Mouse (Mus musculus) midbrain, embryonic 12.5 days (tissue): ENCODE results near the gene Igf1r. TPM values are rescaled to one million over a fixed set of nuclear protein-coding genes. Genes with fewer than 3 reads are reported as not detected.

Experiments
- ATAC-seq: fragments of 200-750 bp; cut with Nextera tagmentation; 2 replicates; pipeline ENCODE4 v1.8.0; 2017; ENCODE audit warnings: low read depth, moderate TSS enrichment, moderate library complexity; ENCODE audit not compliant: low FRiP score
- H3K27ac ChIP-seq: fragments of 300-500 bp; sonication (generic); replicated peaks from 2 replicates; pipeline ENCODE4 v1.5.1; 2016; ENCODE audit warnings: mild to moderate bottlenecking
- H3K27me3 ChIP-seq: fragments of 300-500 bp; sonication (generic); 2 replicates; pipeline ENCODE4 v1.6.1; 2016; ENCODE audit warnings: mild to moderate bottlenecking
- H3K36me3 ChIP-seq: fragments of 300-500 bp; sonication (generic); 2 replicates; pipeline ENCODE4 v1.6.1; 2016
- H3K4me1 ChIP-seq: fragments of 300-500 bp; sonication (generic); 2 replicates; pipeline ENCODE4 v1.6.1; 2016
- H3K4me2 ChIP-seq: fragments of 300-500 bp; sonication (generic); replicated peaks from 2 replicates; pipeline ENCODE4 v1.6.1; 2016; ENCODE audit warnings: mild to moderate bottlenecking, moderate library complexity
- H3K4me3 ChIP-seq: fragments of 300-500 bp; sonication (generic); 2 replicates; pipeline ENCODE4 v1.5.1; 2016; ENCODE audit warnings: mild to moderate bottlenecking
- H3K9ac ChIP-seq: fragments of 300-500 bp; sonication (generic); replicated peaks from 2 replicates; pipeline ENCODE4 v1.6.1; 2016; ENCODE audit warnings: mild to moderate bottlenecking, moderate library complexity
- H3K9me3 ChIP-seq: fragments of 300-500 bp; sonication (generic); 2 replicates; pipeline ENCODE4 v1.6.1; 2016; ENCODE audit warnings: mild to moderate bottlenecking
- WGBS: fragments of 180-500 bp; shearing (Covaris S2); methylation state at CpG from one replicate; pipeline ENCODE4 v1.1.7; 2016; 5-methylcytosine and 5-hydroxymethylcytosine counted together
- polyA plus RNA-seq: library from polyadenylated mRNA; unstranded; fragments of >200 nt; fragmentation: Nextera tagmentation; extraction: Ambion mirVana; gene quantifications from 2 replicates; pipeline ENCODE4 v1.2.1, GENCODE M21; 2016

Igf1r gene
- polyA plus RNA-seq, 1 experiment from 2014 or later, result 37.6 TPM

DNA sequence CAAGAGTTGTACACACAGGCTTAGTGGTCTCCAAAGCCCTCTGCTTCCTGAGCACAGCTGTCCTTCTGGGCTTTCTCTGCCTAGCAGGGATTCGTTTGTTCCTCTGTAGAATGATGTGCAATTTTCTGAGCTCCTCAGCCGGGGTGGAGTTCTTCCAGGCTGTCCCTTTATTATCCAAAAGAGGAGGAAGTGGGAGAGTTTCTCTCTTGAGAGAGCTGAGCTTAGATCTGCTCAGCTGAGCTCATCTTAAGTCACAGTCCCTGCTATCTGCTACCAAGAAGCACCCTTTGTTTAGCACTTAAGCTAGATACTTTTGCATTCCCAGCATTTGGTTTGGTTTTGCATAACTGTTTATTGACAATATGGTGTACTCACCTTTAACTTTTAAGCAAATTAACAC is 36.7 kb downstream of the Igf1r start:
- H3K36me3 ChIP-seq, result no peaks in the 10 kb centered on the region
- no peak overlapping the region for H3K9ac ChIP-seq
- no peak overlapping the region for H3K27ac ChIP-seq
- H3K9me3 ChIP-seq, result no peaks in the 10 kb centered on the region
- H3K4me3 ChIP-seq, result no peak overlapping the region
- ATAC-seq, result no peak
- no peak overlapping the region for H3K4me2 ChIP-seq
- H3K27me3 ChIP-seq, result no peaks in the 10 kb centered on the region
- peaks cover 24% of the 10 kb centered on the region for H3K4me1 ChIP-seq
- WGBS, result 39% methylated on average over 2 of the region's 2 CpGs

DNA sequence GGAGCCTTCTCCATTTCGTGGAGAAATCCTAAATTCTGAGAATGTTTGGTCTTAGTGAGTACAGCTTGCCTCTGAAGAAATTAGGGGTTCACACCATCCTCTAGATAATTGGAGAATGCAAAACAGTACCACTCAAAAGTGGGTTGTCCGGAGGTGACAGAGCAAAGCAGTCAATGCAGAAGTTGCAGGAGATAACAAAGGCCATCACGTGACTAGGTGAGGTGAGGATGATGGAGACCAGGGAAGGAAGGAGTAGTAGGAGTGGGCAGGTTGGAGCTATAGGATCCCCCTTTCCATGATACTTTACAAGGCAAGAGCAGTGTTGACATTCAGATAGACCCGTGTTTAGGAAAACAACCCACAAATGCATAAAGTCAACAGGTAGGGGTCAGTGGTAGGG is 41.0 kb downstream of the Igf1r start:
- ATAC-seq, result no peak
- WGBS, result 93% methylated on average over 4 of the region's 4 CpGs
- H3K9me3 ChIP-seq, result no peaks in the 10 kb centered on the region

DNA sequence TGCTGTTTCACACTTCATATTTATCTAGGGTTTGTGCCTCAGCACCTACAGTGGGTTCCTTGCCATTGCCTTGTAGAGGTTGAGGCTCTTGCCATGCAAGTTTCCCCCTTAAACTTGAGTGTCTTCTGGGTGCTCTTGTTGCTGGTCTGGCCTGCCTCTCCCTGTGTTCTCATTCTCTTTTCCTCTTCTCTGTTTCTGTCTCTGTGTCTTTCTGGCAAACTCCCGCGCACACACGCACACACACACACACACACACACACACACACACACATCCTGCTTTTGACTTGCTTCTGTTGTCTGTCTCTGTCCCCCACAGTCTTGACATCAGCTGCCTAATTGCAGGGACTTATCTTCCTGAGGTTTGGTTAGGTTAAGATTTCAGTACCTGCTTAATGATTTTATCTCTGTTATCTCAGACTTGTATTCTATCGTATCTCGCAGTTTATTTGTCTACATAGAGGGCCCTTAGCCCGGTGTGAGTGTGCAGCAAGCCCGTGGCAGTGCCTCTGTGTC is 41.8 kb downstream of the Igf1r start:
- no peak overlapping the region for H3K9ac ChIP-seq
- peaks cover 37% of the 10 kb centered on the region for H3K4me1 ChIP-seq
- no peak overlapping the region for H3K27ac ChIP-seq
- ATAC-seq, result no peak
- whole genome bisulfite sequencing, result 80% methylated on average over 7 of the region's 7 CpGs
- H3K4me3 ChIP-seq, result no peak overlapping the region
- H3K36me3 ChIP-seq, result no peaks in the 10 kb centered on the region
- no peaks in the 10 kb centered on the region for H3K27me3 ChIP-seq
- no peaks in the 10 kb centered on the region for H3K9me3 ChIP-seq
- H3K4me2 ChIP-seq, result no peak overlapping the region

More for the DNA sequence above, 41.0 kb downstream of the Igf1r start:
- Histone ChIP-seq H3K4me1 (peaks cover 37% of the 10 kb centered on the region), H3K27ac (no peak overlapping the region), H3K36me3 (no peaks in the 10 kb centered on the region), H3K4me2 (no peak overlapping the region), H3K4me3 (no peak overlapping the region), H3K9ac (no peak overlapping the region), H3K27me3 (no peaks in the 10 kb centered on the region)

DNA sequence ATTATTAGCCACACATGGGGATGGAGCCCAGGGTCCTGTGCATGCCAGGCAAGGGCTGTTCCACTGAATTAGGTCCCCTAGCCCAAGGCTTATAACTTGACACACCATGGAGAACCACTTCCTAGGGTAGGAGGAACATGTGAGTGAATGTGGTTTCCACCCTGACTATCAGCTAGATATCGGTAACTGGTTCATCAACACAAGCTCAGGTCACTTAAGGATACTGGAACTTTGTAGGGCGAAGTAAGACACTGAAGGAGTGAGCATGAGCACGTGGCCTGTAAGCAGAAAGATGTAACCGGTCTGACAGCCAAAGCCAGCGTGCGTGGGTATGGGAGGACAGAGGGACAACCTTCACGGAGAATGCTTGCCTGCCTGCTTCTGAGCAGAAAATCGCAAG is 42.6 kb downstream of the Igf1r start:
- ATAC-seq, result no peak
- Histone ChIP-seq H3K9ac (no peak overlapping the region), H3K9me3 (no peaks in the 10 kb centered on the region), H3K27me3 (no peaks in the 10 kb centered on the region), H3K4me1 (peaks cover 37% of the 10 kb centered on the region), H3K36me3 (no peaks in the 10 kb centered on the region), H3K27ac (0 out of 2 replicates have a peak overlapping the region, but pooled peaks have one; percentile 10), H3K4me2 (no peak overlapping the region), H3K4me3 (no peak overlapping the region)
- 66% methylated on average over 8 of the region's 8 CpGs for WGBS

DNA sequence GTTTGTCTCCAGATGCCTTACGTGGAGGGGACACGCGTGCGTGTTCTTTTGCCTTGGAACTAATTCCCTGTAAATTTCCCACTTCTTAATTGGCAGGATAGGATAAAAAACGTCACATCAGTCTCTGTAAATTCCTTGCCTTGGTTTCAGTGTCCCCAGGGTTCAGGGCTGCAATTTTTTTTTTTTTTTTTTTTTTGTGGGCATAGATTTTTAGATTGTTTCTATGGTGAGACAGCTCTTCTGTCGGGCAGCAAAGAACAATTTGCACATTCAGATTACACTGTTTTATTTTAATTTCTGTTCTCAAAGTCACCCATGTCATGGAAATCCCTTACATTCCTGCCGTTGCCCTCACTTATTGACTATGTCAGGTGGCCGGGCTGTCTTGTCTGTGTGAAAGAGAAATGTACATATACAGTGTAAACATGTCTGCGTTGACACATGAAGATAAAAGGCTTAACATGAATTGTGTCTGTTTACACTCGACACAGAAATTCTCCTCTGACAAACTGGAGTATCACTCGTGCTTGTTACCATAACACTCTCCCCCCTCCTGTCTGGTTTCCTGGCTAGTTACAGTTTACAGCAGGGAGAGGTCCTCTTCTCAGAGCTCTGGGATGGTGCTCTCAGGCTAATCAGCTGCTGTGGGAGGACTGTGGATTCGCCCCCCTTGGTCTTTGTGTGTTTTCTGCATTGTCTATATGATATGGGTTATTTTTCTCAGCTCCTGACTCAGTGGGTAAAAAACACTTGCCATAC is 43.8 kb downstream of the Igf1r start:
- no peaks in the 10 kb centered on the region for H3K27me3 ChIP-seq
- no peak overlapping the region for H3K9ac ChIP-seq
- H3K9me3 ChIP-seq, result no peaks in the 10 kb centered on the region
- H3K4me2 ChIP-seq, result no peak overlapping the region
- no peaks in the 10 kb centered on the region for H3K36me3 ChIP-seq
- H3K4me1 ChIP-seq, result peaks cover 37% of the 10 kb centered on the region
- no peak for ATAC-seq
- 0 out of 2 replicates have a peak overlapping the region, but pooled peaks have one; percentile 1 for H3K27ac ChIP-seq
- 62% methylated on average over 12 of the region's 12 CpGs for WGBS
- H3K4me3 ChIP-seq, result no peak overlapping the region

DNA sequence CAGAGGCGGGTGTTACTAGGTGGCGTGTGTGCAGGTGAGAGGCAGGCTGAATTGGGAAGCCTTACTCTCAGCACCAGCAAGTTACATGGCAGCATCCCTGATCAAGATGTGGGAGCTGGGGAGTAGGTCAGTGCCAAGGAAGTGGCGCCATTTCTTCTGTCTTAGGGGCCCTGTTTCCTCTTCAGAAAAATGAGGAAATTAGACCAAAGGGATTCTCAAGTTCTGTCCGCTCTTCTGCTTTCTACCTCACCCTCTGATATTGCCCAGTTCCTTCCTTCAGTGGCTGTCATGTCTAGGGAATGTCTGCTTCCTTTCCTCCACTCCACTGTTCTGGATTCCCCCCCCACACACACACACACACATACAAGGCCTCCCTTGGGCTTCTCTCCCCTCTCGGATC is 48.6 kb downstream of the Igf1r start:
- WGBS, result 81% methylated on average over 5 of the region's 5 CpGs
- Histone ChIP-seq H3K9me3 (no peaks in the 10 kb centered on the region), H3K4me1 (peaks cover 13% of the 10 kb centered on the region), H3K27me3 (no peaks in the 10 kb centered on the region), H3K4me2 (no peak overlapping the region), H3K9ac (no peak overlapping the region), H3K27ac (no peak overlapping the region), H3K4me3 (no peak overlapping the region), H3K36me3 (peaks cover 12% of the 10 kb centered on the region)
- ATAC-seq, result no peak

DNA sequence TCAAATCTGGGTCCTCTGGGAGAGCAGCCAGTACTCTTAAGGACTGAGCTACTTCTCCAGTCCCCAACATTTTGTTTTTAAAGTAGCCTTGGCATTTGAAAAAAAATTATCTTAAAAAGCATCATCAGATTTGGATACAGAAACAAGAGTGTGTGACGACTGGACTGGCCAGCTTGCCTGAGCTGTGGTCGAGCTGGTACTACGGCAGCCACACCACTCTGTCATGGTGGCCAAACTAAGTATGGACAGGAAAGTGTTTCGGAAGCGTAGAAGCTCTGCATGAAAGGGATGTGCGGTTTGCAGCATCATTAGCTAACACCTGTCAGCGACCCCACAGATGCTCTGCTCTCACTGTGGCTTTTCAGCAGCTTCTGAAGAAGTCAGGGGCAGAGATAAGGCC is 53.4 kb downstream of the Igf1r start:
- peaks cover 8% of the 10 kb centered on the region; the same call in 1 of the 2 replicates for H3K4me1 ChIP-seq
- H3K4me2 ChIP-seq, result no peak overlapping the region
- H3K4me3 ChIP-seq, result no peak overlapping the region
- no peak overlapping the region for H3K27ac ChIP-seq
- no peaks in the 10 kb centered on the region for H3K9me3 ChIP-seq
- no peak for ATAC-seq
- WGBS, result 98% methylated on average over 7 of the region's 7 CpGs
- peaks cover 28% of the 10 kb centered on the region for H3K36me3 ChIP-seq
- no peaks in the 10 kb centered on the region for H3K27me3 ChIP-seq
- H3K9ac ChIP-seq, result no peak overlapping the region

DNA sequence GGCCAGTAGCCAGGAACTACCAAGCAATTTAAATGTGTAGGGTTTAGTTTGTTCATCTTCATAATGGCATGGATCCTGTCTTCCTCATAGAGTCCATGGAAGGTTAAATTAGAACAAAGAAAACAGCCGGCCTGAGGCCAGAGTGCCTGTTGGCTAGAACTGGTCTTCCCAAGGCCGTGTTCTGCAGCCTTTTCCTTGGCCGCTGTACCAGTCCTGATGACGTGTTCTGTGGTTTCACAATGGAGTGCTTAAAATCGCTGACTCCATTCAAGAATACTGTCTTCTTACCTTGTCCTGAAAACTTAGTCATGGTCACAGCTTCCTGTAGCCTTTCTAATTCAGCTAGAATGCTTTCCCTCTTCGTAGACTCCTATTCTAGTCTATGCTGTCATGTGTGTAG is 53.9 kb downstream of the Igf1r start:
- no peaks in the 10 kb centered on the region for H3K27me3 ChIP-seq
- no peak overlapping the region for H3K4me2 ChIP-seq
- peaks cover 28% of the 10 kb centered on the region for H3K36me3 ChIP-seq
- H3K4me3 ChIP-seq, result no peak overlapping the region
- no peak overlapping the region for H3K27ac ChIP-seq
- peaks cover 8% of the 10 kb centered on the region; the same call in 1 of the 2 replicates for H3K4me1 ChIP-seq
- H3K9ac ChIP-seq, result no peak overlapping the region
- no peak for ATAC-seq
- WGBS, result 87% methylated on average over 6 of the region's 6 CpGs
- H3K9me3 ChIP-seq, result no peaks in the 10 kb centered on the region

DNA sequence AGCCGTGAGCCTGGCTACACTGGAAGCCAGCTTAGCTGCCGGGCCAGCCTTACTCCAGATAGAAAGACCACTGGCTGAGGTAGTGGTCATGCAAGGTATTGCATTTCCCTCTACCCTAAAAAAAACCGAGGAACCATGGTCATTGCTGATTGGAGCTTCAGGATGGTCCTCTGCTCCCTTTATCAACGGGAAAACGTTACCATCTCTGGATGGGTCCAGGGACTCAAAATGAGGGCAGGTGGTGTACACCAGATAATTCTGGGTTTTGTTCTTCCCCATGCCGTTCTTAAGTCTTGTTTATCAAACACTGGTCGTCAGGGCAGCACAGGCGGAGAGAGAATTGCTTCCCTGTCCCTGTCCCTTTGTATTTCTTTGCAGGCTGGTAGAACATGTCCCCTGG is 57.0 kb downstream of the Igf1r start:
- WGBS, result 54% methylated on average over 8 of the region's 8 CpGs
- no peak overlapping the region for H3K9ac ChIP-seq
- no peak overlapping the region for H3K4me2 ChIP-seq
- peaks cover 21% of the 10 kb centered on the region; the same call in 1 of the 2 replicates for H3K36me3 ChIP-seq
- H3K9me3 ChIP-seq, result no peaks in the 10 kb centered on the region
- H3K4me3 ChIP-seq, result no peak overlapping the region
- no peak for ATAC-seq
- H3K27me3 ChIP-seq, result no peaks in the 10 kb centered on the region
- no peak overlapping the region for H3K27ac ChIP-seq
- peaks cover 8% of the 10 kb centered on the region; the same call in 1 of the 2 replicates for H3K4me1 ChIP-seq

DNA sequence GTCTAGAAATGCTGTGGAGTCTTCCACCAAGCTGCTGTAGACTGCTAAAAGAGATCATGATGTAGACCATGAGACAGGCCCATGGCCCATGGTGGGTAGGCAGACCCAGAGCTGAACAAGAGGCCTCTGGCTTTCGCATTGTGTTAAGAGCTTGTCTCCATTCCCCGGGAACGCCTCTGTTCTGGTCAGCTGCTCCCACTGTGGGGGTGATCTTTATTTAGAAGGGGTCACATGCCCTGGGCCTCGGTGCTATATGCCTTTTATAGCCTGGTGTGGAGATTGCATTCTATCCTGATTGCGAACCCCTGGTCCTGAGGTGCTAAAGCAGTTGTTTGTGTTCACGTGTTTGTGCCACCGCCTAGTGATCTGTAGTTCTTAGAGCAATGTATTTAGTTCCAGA is 57.5 kb downstream of the Igf1r start:
- 57% methylated on average over 7 of the region's 7 CpGs for WGBS
- Histone ChIP-seq H3K27ac (no peak overlapping the region), H3K27me3 (no peaks in the 10 kb centered on the region), H3K4me1 (peaks cover 8% of the 10 kb centered on the region; the same call in 1 of the 2 replicates), H3K4me3 (no peak overlapping the region), H3K9ac (no peak overlapping the region), H3K9me3 (no peaks in the 10 kb centered on the region), H3K4me2 (no peak overlapping the region), H3K36me3 (peaks cover 21% of the 10 kb centered on the region; the same call in 1 of the 2 replicates)
- 0 out of 2 replicates have a peak, but pooled peaks have one; percentile 4 for ATAC-seq

DNA sequence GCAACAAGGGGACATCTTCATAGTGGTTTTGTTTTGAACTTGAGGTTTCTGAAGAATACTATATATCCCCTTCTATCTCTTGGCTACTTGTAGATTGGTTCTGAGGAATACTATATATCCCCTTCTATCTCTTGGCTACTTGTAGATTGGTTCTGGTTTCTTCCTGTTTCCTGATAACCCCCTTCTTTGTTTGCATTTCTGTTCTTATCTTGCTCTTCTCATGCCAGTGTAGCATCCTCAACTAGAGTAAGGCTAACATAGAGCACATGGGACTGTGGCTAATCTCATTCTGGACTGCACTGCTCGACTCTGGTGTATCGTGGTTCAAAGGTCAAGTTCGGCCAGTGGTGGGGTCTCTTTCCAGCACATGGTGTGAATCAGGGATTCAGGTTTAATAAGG is 58.2 kb downstream of the Igf1r start:
- Histone ChIP-seq H3K9ac (no peak overlapping the region), H3K4me1 (peaks cover 8% of the 10 kb centered on the region; the same call in 1 of the 2 replicates), H3K4me2 (no peak overlapping the region), H3K27me3 (no peaks in the 10 kb centered on the region), H3K9me3 (0 out of 2 replicates have a peak, but pooled peaks cover 3% of the 10 kb centered on the region), H3K27ac (no peak overlapping the region), H3K4me3 (no peak overlapping the region), H3K36me3 (peaks cover 26% of the 10 kb centered on the region; the same call in 1 of the 2 replicates)
- no peak for ATAC-seq
- 85% methylated on average over 3 of the region's 3 CpGs for WGBS

DNA sequence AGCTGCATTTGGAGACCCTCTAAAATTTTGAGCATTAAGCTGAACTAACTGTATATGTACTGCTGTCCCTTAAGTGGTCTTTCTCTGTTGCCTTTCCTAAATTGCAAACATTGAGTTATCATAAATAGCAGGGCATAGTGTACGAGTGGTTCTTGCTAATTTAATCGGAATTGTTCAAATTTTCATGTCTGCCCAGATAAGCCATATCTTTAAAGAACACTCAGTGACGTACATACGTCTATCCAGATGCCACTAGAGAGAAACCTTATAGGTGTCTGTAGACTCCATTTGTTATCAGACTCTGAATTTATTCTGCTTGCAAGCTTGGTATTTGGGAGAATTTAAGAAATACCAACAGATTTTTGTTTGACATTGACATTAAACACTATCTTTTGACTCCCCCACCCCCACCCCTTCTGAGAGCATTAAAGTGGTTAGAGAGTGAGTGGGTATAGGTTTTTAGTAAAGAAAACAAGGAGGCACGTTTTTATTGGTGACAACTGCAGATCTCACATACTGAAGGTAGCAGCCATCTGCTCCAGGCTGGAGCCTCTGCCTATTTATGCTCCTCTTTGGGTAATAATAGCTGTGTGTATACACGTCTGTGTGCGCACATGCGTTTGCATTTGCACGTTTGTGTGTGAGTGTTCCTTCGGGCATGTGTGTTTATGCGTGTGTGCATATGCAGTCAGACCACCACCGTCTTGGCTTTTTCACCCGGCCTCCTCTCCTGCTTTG is 58.9 kb downstream of the Igf1r start:
- Histone ChIP-seq H3K4me2 (no peak overlapping the region), H3K9me3 (0 out of 2 replicates have a peak, but pooled peaks cover 6% of the 10 kb centered on the region), H3K9ac (no peak overlapping the region), H3K27ac (no peak overlapping the region), H3K4me3 (no peak overlapping the region), H3K36me3 (peaks cover 30% of the 10 kb centered on the region; the same call in 1 of the 2 replicates), H3K4me1 (peaks cover 8% of the 10 kb centered on the region; the same call in 1 of the 2 replicates), H3K27me3 (no peaks in the 10 kb centered on the region)
- WGBS, result 89% methylated on average over 13 of the region's 13 CpGs
- ATAC-seq, result no peak
